Mouse (Mus musculus) urinary bladder, postnatal 4 days (tissue): Measurements from ENCODE around the gene 1110051M20Rik.

Experiments used
- DNase-seq, 2 experiments: peaks; one replicate each; pipeline ENCODE4 v3.0.0; 2021 to 2022; ENCODE audit warnings: low spot score in 2 of 2

Gene 1110051M20Rik

GRCm38 (mm10) chr2:91457656-91458251 is 13.2 kb upstream of the 1110051M20Rik start:
- DNase-seq = no peak

GRCm38 (mm10) chr2:91457259-91457655 is 12.8 kb upstream of the 1110051M20Rik start, which contains the start of gene Lrp4:
TSS of gene Lrp4 (plus strand) at chr2:91457511.
- peak in 1 of 2 experiments; percentile 73 for DNase-seq

- no peak for DNase-seq
Measured at GRCm38 (mm10) chr2:91456491-91457100, 12.1 kb upstream of the 1110051M20Rik start.

- no peak for DNase-seq
Measured at GRCm38 (mm10) chr2:91455826-91456225, 11.3 kb upstream of the 1110051M20Rik start.

- no peak for DNase-seq
Measured at GRCm38 (mm10) chr2:91454434-91454833, 9.9 kb upstream of the 1110051M20Rik start.

DNA sequence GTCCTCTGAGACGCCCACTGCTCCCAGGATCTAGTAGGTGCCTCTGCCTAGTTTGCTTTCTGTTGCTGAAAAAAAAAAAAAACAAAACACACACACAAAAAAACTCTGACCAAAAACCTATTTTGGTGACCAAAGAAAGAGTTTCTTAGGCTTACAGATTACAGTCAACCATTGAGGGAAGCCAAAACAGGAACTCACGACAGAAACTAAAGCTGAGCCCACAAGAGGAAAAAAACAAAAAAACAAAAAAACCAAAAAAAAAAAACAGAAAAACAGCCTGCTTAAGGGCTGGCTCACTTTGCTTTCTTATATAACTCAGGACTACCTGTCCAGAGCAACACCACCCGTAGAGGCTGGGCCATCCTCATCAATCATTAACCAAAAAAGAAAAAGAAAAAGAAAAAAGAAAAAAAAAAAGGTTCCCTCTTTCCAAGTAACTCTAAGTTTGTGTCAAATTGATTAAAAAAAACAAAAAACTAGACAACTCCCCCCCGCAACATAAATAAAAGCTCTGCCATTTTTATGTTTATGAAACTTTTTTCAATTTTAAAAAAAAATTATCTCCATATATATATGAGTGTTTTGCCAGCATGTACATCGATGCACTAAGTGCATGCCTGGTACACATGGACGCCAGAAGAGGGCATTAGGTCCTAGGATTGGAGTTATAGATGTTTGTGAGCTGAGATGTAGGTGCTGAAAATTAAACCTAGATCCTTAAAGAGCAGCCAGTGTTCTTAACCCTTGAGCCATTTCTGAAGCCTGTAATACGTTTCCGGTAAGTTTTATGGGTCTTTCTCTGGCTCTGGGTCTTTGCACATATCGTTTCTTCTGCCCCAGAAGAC is 8.9 kb upstream of the 1110051M20Rik start:
- no peak for DNase-seq

DNA sequence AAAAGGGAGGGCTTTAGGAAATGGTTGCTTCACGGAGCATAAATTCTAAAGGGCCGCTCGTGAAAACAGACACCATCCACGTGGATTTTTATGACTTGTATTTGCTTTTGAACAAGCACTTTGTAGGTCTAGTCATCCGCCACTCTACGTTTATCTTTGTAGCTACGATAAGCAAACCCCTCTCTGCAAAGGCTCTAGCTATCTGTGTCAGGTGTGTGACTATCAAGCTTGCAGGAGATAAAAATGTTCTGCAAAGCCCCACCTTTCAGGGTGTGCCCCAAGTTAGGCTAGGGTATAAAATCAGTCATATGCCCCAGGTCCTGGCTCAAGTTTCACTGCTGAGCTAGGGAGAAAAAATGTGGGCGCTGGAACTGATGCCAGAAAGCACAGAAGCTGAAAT is 8.2 kb upstream of the 1110051M20Rik start:
- no peak for DNase-seq

GRCm38 (mm10) chr2:91450316-91450715 is 5.8 kb upstream of the 1110051M20Rik start:
- no peak for DNase-seq

DNA sequence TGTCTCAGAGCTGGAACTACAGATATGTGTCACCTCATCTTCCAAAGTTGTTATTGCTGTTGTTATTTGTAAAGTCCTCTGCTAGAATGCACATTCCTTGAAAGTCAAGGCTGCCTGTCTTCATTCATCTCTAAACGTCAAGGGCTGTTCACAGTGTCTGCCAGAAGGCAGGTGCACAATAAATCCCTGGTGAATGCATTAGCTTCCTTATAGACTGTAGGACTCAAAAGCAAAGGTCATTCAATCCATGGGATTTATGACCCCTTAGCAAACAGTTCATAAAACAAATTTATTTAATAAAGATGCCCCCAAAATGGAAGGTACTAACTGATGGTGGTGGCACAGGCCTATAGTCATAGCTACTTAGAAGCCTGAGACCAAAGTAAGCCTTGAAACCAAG is 5.2 kb upstream of the 1110051M20Rik start:
- DNase-seq = no peak

- DNase-seq = no peak
Measured at GRCm38 (mm10) chr2:91442241-91442640, 2.3 kb downstream of the 1110051M20Rik start.

DNA sequence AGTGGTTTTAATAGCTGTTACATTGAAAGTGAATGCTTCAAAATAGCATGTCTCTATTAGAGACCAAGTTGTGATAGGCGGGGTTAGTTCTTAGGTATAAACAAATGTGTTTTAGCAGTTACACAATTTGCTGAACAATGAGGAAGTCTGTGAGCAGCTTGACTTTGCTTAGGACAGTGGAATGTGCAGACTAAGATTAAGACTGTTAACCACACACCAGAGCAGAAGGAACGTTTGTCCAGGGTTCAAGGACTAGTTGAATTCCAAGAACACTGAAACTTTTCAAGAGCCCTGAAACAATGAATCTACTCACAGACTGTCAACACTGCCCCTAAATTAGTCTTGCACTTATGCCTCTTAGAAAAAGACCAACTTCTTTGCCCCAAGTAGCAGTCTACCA is 2.8 kb downstream of the 1110051M20Rik start:
- DNase-seq = no peak

GRCm38 (mm10) chr2:91440686-91441085 is 3.8 kb downstream of the 1110051M20Rik start:
- no peak for DNase-seq

- no peak for DNase-seq
Measured at GRCm38 (mm10) chr2:91439876-91440275, 4.6 kb downstream of the 1110051M20Rik start.

- no peak for DNase-seq
Measured at GRCm38 (mm10) chr2:91439271-91439670, 5.2 kb downstream of the 1110051M20Rik start.

DNA sequence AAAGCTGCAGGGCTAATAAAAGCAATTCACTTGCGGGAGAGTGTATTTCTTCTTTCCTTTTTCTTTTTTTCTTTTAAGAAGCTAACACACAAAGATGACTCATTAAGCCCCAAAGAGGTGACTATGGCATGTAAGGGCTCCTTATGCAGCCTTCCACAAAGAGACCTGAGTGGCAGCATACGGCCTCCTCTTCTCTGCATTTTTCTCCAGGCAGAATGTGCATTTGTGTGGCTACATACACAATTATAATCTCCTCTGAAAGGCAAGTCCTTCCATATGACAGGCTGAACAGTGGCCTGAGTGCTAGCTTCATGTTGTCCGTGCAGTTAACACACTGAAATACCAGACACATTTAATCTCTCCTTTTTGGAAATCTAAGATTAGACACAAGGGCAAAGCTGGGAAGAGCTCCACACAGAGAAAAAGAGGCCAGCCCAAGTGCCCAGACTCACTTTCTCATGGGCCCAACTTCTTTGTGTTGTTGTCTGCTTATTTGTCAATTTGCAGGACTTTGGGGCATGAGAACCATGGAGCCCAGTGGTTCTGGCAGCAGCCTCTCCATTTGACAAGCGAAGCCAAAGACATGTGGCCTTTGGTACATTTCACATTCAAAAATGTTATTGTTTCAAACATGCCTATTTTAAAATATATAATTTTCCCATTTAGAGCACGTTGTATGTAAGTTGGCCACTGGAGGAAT is 7.2 kb downstream of the 1110051M20Rik start:
- no peak for DNase-seq

DNA sequence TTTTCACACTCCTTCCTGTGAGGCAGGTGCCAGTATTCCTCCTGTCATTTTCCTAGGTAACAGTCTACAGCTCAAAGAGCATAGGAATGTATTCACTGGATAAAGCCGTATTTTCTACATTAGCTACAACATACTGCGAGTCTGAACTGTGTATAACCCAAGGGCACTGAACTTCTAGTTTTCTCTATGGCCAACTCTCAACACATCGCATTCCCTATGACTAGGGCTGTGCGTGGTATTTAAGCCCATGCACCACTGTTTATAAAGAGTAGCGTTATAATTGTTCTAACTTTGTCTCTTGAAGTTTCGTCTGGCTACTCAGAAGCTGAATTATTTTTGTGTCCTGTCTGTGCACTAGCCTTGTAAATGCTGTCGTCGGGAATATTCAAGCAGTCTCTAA is 7.8 kb downstream of the 1110051M20Rik start:
- DNase-seq = no peak

GRCm38 (mm10) chr2:91430600-91430919 is 13.9 kb downstream of the 1110051M20Rik start:
- no peak for DNase-seq

DNA sequence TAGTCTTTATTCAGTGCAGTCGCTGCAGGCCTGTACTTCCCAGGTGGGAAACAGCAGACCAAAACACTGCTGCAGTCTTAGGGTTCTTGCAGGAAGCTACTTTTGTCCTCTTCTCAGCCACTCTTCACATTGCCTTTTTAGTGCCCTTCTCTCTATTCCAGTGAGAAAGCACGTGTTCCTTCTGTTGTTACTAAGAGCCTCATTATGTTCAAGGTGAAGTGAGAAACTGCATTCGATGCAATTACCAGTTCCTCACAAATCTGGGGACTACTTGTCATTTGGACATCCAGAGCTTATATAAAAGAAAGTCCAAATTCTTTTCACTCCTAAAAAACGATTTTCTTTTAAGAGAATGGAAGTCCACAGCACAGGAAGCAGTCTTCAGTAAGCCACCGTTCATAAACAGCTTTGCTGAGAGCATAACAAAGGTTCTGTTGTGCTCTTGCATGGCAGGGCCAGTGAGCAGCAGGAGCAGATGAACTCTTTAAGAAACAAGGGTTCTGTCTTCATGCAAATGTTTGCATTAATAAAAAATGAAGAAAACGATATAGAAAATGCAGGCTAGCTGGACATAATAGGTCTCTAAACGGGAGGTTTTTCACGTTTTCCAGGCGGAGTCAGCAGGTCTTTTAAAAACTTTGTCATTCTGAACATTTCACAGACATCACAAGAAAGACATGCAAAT is 14.4 kb downstream of the 1110051M20Rik start:
- no peak for DNase-seq

GRCm38 (mm10) chr2:91429146-91429545 is 15.4 kb downstream of the 1110051M20Rik start:
- no peak for DNase-seq

DNA sequence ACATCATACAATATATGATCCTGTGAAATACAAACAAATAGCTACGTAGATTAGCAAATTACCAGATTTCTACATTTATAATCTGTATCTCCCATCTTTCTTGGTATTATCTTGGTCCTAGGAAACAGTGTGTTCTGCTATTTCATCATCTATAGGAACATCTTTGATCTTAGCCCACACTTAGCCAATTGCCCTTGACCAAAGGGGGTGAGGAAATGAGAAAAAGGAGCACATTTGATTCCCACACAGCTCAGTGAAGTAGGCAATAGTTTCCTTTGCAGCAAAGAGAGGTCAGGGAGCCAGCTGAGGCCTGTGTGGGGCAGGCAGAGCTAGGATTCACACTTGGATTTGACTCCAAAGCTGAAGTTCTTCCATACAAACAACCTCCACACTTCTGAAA is 18.2 kb downstream of the 1110051M20Rik start:
- DNase-seq = no peak

DNA sequence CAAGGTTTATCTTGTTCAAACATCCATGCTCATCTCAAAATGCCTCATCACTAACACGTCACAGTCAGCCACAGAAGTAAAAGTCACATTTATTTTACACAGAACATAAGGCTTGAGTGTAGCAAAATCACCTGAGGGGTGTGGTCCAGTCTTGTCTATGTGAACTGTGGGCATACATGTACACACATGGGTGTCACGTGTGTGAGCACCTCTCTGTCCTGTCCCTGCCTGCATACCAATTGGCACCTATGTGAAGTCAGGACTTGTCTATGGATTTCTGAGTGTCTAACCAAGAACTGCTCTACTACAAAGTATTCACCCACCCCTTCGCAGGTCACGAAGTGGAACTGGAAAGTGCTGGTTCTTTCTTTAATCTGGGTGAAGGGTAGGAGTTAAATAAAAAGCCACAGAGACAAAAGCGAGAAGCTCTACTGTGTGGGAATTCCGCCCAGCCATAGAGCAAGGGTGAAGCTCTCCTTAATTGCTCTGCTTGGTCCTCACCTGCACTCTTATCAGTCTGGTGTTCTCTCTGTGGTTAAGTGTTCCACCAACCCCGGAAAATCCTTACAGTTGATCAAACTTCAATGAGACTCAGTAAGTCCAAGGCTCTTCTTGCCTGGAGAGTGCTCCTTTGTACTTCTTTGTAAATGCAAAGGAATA is 20.3 kb downstream of the 1110051M20Rik start:
- no peak for DNase-seq
